Mouse (Mus musculus) small intestine, adult 2 months (tissue): ENCODE measurements at regions not wholly inside any gene's neighbourhood (a gene's known extent, or its start where the extent isn't known, plus 50 kb on each side); places are given as distances from the start of the nearest gene placed in this dataset.

Experiments used
- CTCF ChIP-seq: fragments of 200-500 bp; IDR thresholded peaks from 2 replicates; pipeline ENCODE4 v1.5.1; 2012; ENCODE audit warnings: low read depth, mild to moderate bottlenecking, control low read depth, inconsistent platforms, low read length, moderate library complexity, mixed read lengths; ENCODE audit not compliant: insufficient replicate concordance, insufficient read length; ENCODE audit errors: extremely low read depth
- POLR2A ChIP-seq: fragments of 200-500 bp; IDR thresholded peaks from 2 replicates; pipeline ENCODE4 v1.6.1; 2012; ENCODE audit warnings: low read depth, mild to moderate bottlenecking, control low read depth, inconsistent platforms, low read length, moderate library complexity

DNA sequence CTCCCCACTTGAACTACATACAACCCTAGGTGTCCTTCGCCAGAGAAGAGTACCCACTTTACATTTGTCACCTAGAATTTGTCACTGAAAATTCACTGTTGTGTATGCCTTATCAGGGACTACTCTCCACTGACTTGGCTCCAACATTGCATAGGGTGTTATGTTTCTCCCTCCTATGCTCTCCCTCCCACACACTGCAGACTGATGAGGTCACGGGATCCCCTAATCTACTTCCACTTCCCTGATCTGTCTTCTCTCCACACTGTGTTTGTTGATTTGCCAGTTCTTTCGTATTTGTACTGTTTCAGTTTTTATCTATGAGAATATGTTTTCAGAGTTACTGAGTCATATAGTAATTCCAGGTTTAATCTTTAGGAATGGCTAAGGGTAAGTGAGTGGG is 371.8 kb upstream of the Dab2 start:
- no peak for TF ChIP-seq POLR2A
- no peak for TF ChIP-seq CTCF
